24 mouse cellular contexts compared by ENCODE assay signal in genomic region chr5:123083340-123084050, GRCm38 (mm10). TPM values are rescaled to one million over a fixed set of nuclear protein-coding genes. Genes with fewer than 3 reads are reported as not detected.
DNase-seq lines count a peak whose midpoint lies in the region; ATAC-seq lines count a peak whose summit lies in the region.
"Had no signal": no experiment of that assay in that cellular context is flagged by ENCODE, and none has a peak within 500 bp of the region (broad histone marks: within the 10 kb centered on the region; RNA-seq: fewer than 3 reads in every experiment).

No protein-coding gene starts in this region.

- H3K4me3 ChIP-seq in liver, embryonic 12.5 days = no peak overlapping the region
- H3K4me3 ChIP-seq in liver, embryonic 11.5 days (ENCODE audit: low read depth, low read length) = no peak overlapping the region
- H3K4me3 ChIP-seq: embryonic facial prominence, embryonic 15.5 days; hindbrain, embryonic 12.5 days; left cerebral cortex, adult 2 months had no signal

- peaks cover 8% of the 10 kb centered on the region; the same call in 1 of the 2 replicates for H3K9me3 ChIP-seq in liver, embryonic 12.5 days (replicated peaks)
- H3K9me3 ChIP-seq in liver, embryonic 11.5 days (ENCODE audit: control insufficient read depth, low read length) = peaks cover 3% of the 10 kb centered on the region
- H3K9me3 ChIP-seq: embryonic facial prominence, embryonic 15.5 days had no signal

- 60% methylated on average over 13 of the region's 13 CpGs for WGBS in liver, embryonic 12.5 days (ENCODE audit: insufficient replicate concordance)
- WGBS in liver, embryonic 11.5 days = 65% methylated on average over 13 of the region's 13 CpGs

- no peak overlapping the region for H3K4me2 ChIP-seq in liver, embryonic 12.5 days
- H3K4me2 ChIP-seq in liver, embryonic 11.5 days = no peak overlapping the region
- H3K4me2 ChIP-seq: embryonic facial prominence, embryonic 15.5 days; heart, embryonic 11.5 days; hindbrain, embryonic 12.5 days; lung, embryonic 14.5 days had no signal

- H3K27me3 ChIP-seq in liver, embryonic 12.5 days (replicated peaks) = no peaks in the 10 kb centered on the region
- H3K27me3 ChIP-seq in liver, embryonic 11.5 days (replicated peaks; ENCODE audit: control insufficient read depth, insufficient read depth, low read length) = no peaks in the 10 kb centered on the region
- H3K27me3 ChIP-seq: embryonic facial prominence, embryonic 15.5 days; hindbrain, embryonic 12.5 days had no signal

- peak overlapping the region; percentile 43; the same call in 1 of the 2 replicates for H3K27ac ChIP-seq in liver, embryonic 12.5 days
- H3K27ac ChIP-seq in liver, embryonic 11.5 days (ENCODE audit: low read depth, low read length) = no peak overlapping the region
- H3K27ac ChIP-seq: embryonic facial prominence, embryonic 15.5 days; hindbrain, embryonic 12.5 days; left cerebral cortex, adult 2 months had no signal

- peaks cover 73% of the 10 kb centered on the region for H3K4me1 ChIP-seq in liver, embryonic 12.5 days
- 0 out of 2 replicates have a peak, but pooled peaks cover 4% of the 10 kb centered on the region for H3K4me1 ChIP-seq in liver, embryonic 11.5 days (replicated peaks; ENCODE audit: control insufficient read depth, insufficient read depth, low read length)
- H3K4me1 ChIP-seq: embryonic facial prominence, embryonic 15.5 days had no signal

- H3K36me3 ChIP-seq in liver, embryonic 12.5 days = peaks cover 20% of the 10 kb centered on the region
- peaks cover 2% of the 10 kb centered on the region; the same call in 1 of the 2 replicates for H3K36me3 ChIP-seq in liver, embryonic 11.5 days (ENCODE audit: control insufficient read depth, insufficient read depth, low read length)
- H3K36me3 ChIP-seq: embryonic facial prominence, embryonic 15.5 days; hindbrain, embryonic 12.5 days had no signal

- no peak for ATAC-seq in liver, embryonic 12.5 days
- no peak for ATAC-seq in liver, embryonic 11.5 days (replicated peaks; ENCODE audit: low FRiP score)
- no peak for ATAC-seq in erythroblast, adult 5-6 weeks (replicated peaks; ENCODE audit: low FRiP score, poor library complexity, severe bottlenecking)
- ATAC-seq: inflammation-experienced regulatory T-cells, adult 6 months had no signal

- no peak overlapping the region for H3K9ac ChIP-seq in liver, embryonic 12.5 days
- no peak overlapping the region for H3K9ac ChIP-seq in liver, embryonic 11.5 days (ENCODE audit: low read depth, low read length)
- H3K9ac ChIP-seq: embryonic facial prominence, embryonic 15.5 days; hindbrain, embryonic 12.5 days; lung, embryonic 14.5 days had no signal

- no peak for DNase-seq in liver, embryonic 11.5 days (ENCODE audit: low spot score)
- peak; percentile 32 for DNase-seq in brain, adult 2 months (ENCODE audit: low read depth, low spot score)
- peak; percentile 46 for DNase-seq in cerebellum, postnatal 36 days
- DNase-seq in left cerebral cortex, adult 8-10 months (ENCODE audit: low spot score in 2 of 2) = no peak
- no peak for DNase-seq in neural tube, embryonic 10.5 days (ENCODE audit: extremely low spot score, low spot score)
- DNase-seq: heart, postnatal 10 days; kidney, adult 9 months; kidney, postnatal 36 days; lung, embryonic 14.5 days; lung, postnatal 36 days; thymus, postnatal 14 days had no signal

RNA-seq across cellular contexts. Expression of gene Tmem120b, which starts 15.3 kb away (rescaled TPM):
- polyA plus RNA-seq in liver, embryonic 12.5 days (2016; fragmentation: Nextera tagmentation; extraction: Ambion mirVana) = 28.2 and 30.3 TPM in 2 replicates
- polyA plus RNA-seq in liver, embryonic 11.5 days (2014; fragmentation: Nextera tagmentation; extraction: Ambion mirVana) = 24.3 and 24.8 TPM in 2 replicates
- total RNA-seq in left cerebral cortex, adult 8-10 months (2022) = 10 to 100 TPM; 13.8 to 16.4 (median 16.0) TPM
- total RNA-seq in erythroblast, adult 5-6 weeks (2015; ENCODE audit: low replicate concordance) = 14.4 and 28.6 TPM in 2 replicates
- total RNA-seq in erythroblast, adult 5-6 weeks (2017; ENCODE audit: low replicate concordance) = 25.6 and 61.1 TPM in 2 replicates

RNA-seq across cellular contexts. Expression of gene Morn3, which starts 36.7 kb away (rescaled TPM):
- not detected in 2 replicates for polyA plus RNA-seq in liver, embryonic 12.5 days (2016; fragmentation: Nextera tagmentation; extraction: Ambion mirVana)
- polyA plus RNA-seq in liver, embryonic 11.5 days (2014; fragmentation: Nextera tagmentation; extraction: Ambion mirVana) = not detected in 2 replicates
- total RNA-seq in left cerebral cortex, adult 8-10 months (2022) = not detected
- not detected in 2 replicates for total RNA-seq in erythroblast, adult 5-6 weeks (2015; ENCODE audit: low replicate concordance)
- not detected in 2 replicates for total RNA-seq in erythroblast, adult 5-6 weeks (2017; ENCODE audit: low replicate concordance)
- total RNA-seq: adrenal gland, postnatal 4 days; gastrocnemius, adult 18-20 months; granulocyte monocyte progenitor cell, adult 5-6 weeks; heart, postnatal 10 days; left cerebral cortex, adult 2 months; megakaryocyte-erythroid progenitor cell, adult 5-6 weeks; midbrain, postnatal 0 days had no signal
- polyA plus RNA-seq: forebrain, embryonic 11.5 days; lung, embryonic 14.5 days had no signal

RNA-seq across cellular contexts. Expression of gene Rhof, which starts 49.0 kb away (rescaled TPM):
- polyA plus RNA-seq in liver, embryonic 12.5 days (2016; fragmentation: Nextera tagmentation; extraction: Ambion mirVana) = 3.9 and 4.8 TPM in 2 replicates
- 4.6 and 4.8 TPM in 2 replicates for polyA plus RNA-seq in liver, embryonic 11.5 days (2014; fragmentation: Nextera tagmentation; extraction: Ambion mirVana)
- total RNA-seq in left cerebral cortex, adult 8-10 months (2022) = 10 to 100 TPM; 47.7 to 50.4 (median 48.3) TPM
- 1.5 and 2.1 TPM in 2 replicates for total RNA-seq in erythroblast, adult 5-6 weeks (2015; ENCODE audit: low replicate concordance)
- total RNA-seq in erythroblast, adult 5-6 weeks (2017; ENCODE audit: low replicate concordance) = 0.70 and 2.1 TPM in 2 replicates

RNA-seq across cellular contexts. Expression of gene Setd1b, which starts 58.5 kb away (rescaled TPM):
- 6.0 and 6.1 TPM in 2 replicates for polyA plus RNA-seq in liver, embryonic 12.5 days (2016; fragmentation: Nextera tagmentation; extraction: Ambion mirVana)
- polyA plus RNA-seq in liver, embryonic 11.5 days (2014; fragmentation: Nextera tagmentation; extraction: Ambion mirVana) = 7.9 and 9.6 TPM in 2 replicates
- total RNA-seq in left cerebral cortex, adult 8-10 months (2022) = 10 to 100 TPM; 29.3 to 35.8 (median 32.5) TPM
- total RNA-seq in erythroblast, adult 5-6 weeks (2015; ENCODE audit: low replicate concordance) = 15.6 and 19.2 TPM in 2 replicates
- total RNA-seq in erythroblast, adult 5-6 weeks (2017; ENCODE audit: low replicate concordance) = 5.5 and 7.7 TPM in 2 replicates

Comparison
In these comparisons a context has a peak if more than half of its experiments do, and no peak if none do; other contexts are left out.
1. DNase-seq: peak in brain, adult 2 months (single experiment) and cerebellum, postnatal 36 days (2 of 2); none in liver, embryonic 11.5 days (single experiment), left cerebral cortex, adult 8-10 months (0 of 2) and neural tube, embryonic 10.5 days (single experiment).
2. RNA of gene Rhof, which starts 49.0 kb away (total RNA-seq): 47.7 to 50.4 TPM in left cerebral cortex, adult 8-10 months; 0.70 to 2.1 TPM in erythroblast, adult 5-6 weeks; every median in the first group is over 10 times any median in the second.